Mouse (Mus musculus) MEL (cell line): ENCODE data around the gene Nphp4. TPM values are rescaled to one million over a fixed set of nuclear protein-coding genes. Genes with fewer than 3 reads are reported as not detected.

ENCODE experiments used
- DNase-seq: peaks from one replicate; pipeline ENCODE4 v3.0.0; 2011; ENCODE audit warnings: low read depth, low spot score
- H3K27ac ChIP-seq: 2 replicates; pipeline ENCODE4 v1.5.1; 2012; ENCODE audit warnings: low read depth, mild to moderate bottlenecking, control low read depth, low read length, moderate library complexity; ENCODE audit not compliant: control insufficient read depth
- H3K27me3 ChIP-seq, 2 experiments: fragments of 150-350 bp in 1 of 2; sonication (generic) in 1 of 2; 2 replicates each; pipeline ENCODE4 v1.6.1; 2012; ENCODE audit warnings: low read length in 2 of 2, mild to moderate bottlenecking in 2 of 2, improper control_type of control experiment in 1 of 2, moderate library complexity in 1 of 2; ENCODE audit not compliant: insufficient read depth in 2 of 2, control insufficient read depth in 1 of 2
- H3K36me3 ChIP-seq, 2 experiments: 2 replicates each; pipeline ENCODE4 v1.6.1; 2012 to 2014; ENCODE audit warnings: low read length in 2 of 2, improper control_type of control experiment in 1 of 2, inconsistent platforms in 1 of 2, mild to moderate bottlenecking in 1 of 2; ENCODE audit not compliant: insufficient read depth in 2 of 2, control insufficient read depth in 1 of 2
- H3K4me1 ChIP-seq, 2 experiments: fragments of 150-350 bp in 1 of 2; sonication (generic) in 1 of 2; 2 replicates each; pipeline ENCODE4 v1.6.1; 2012; ENCODE audit warnings: low read length in 2 of 2, improper control_type of control experiment in 1 of 2, mild to moderate bottlenecking in 1 of 2; ENCODE audit not compliant: insufficient read depth in 2 of 2, control insufficient read depth in 1 of 2
- H3K4me3 ChIP-seq, 2 experiments: fragments of 150-350 bp in 1 of 2; sonication (generic) in 1 of 2; 2 replicates each; pipeline ENCODE4 v1.5.1; 2012; ENCODE audit warnings: low read depth in 2 of 2, low read length in 2 of 2, mild to moderate bottlenecking in 2 of 2, moderate library complexity in 2 of 2, control low read depth in 1 of 2, improper control_type of control experiment in 1 of 2; ENCODE audit not compliant: control insufficient read depth in 1 of 2, insufficient read depth in 1 of 2
- H3K79me2 ChIP-seq: 2 replicates; pipeline ENCODE4 v1.6.1; 2012; ENCODE audit warnings: mild to moderate bottlenecking, low read length, moderate library complexity; ENCODE audit not compliant: control insufficient read depth, poor library complexity, insufficient read depth
- H3K9ac ChIP-seq: 2 replicates; pipeline ENCODE4 v1.6.1; 2012; ENCODE audit warnings: low read depth, mild to moderate bottlenecking, control low read depth, low read length, moderate library complexity; ENCODE audit not compliant: control insufficient read depth, poor library complexity, severe bottlenecking
- H3K9me3 ChIP-seq: fragments of 150-350 bp; sonication (generic); replicated peaks from 2 replicates; pipeline ENCODE4 v1.6.1; 2012; ENCODE audit warnings: mild to moderate bottlenecking, low read length, improper control_type of control experiment, moderate library complexity; ENCODE audit not compliant: insufficient read depth
- BHLHE40 ChIP-seq: IDR thresholded peaks from 2 replicates; pipeline ENCODE4 v1.6.1; 2012; ENCODE audit warnings: low read depth, mild to moderate bottlenecking, inconsistent platforms, low read length, improper control_type of control experiment, borderline replicate concordance
- CHD1 ChIP-seq: IDR thresholded peaks from 2 replicates; pipeline ENCODE4 v1.6.1; 2012; ENCODE audit warnings: low read depth, mild to moderate bottlenecking, inconsistent platforms, low read length, improper control_type of control experiment
- EP300 ChIP-seq, 2 experiments: IDR thresholded peaks; 2 replicates each; pipeline ENCODE4 v1.6.1; 2011; ENCODE audit warnings: improper control_type of control experiment in 2 of 2, low read length in 2 of 2, low read depth in 1 of 2, mild to moderate bottlenecking in 1 of 2
- GATA1 ChIP-seq: IDR thresholded peaks from 2 replicates; pipeline ENCODE4 v1.6.1; 2011; ENCODE audit warnings: low read depth, low read length, improper control_type of control experiment
- KAT2A ChIP-seq: conservative IDR thresholded peaks from 2 replicates; pipeline ENCODE4 v1.6.1; 2012; ENCODE audit warnings: low read depth, low read length, improper control_type of control experiment, inconsistent platforms
- MEF2A ChIP-seq: IDR thresholded peaks from 2 replicates; pipeline ENCODE4 v1.6.1; 2014; ENCODE audit warnings: low read depth, mild to moderate bottlenecking, inconsistent platforms, low read length, improper control_type of control experiment; ENCODE audit not compliant: poor library complexity, insufficient replicate concordance, severe bottlenecking; ENCODE audit errors: extremely low read depth
- MXI1 ChIP-seq: IDR thresholded peaks from 2 replicates; pipeline ENCODE4 v1.6.1; 2011; ENCODE audit warnings: mild to moderate bottlenecking, low read depth, low read length, improper control_type of control experiment
- NELFE ChIP-seq: IDR thresholded peaks from 2 replicates; pipeline ENCODE4 v1.6.1; 2011; ENCODE audit warnings: low read depth, low read length, improper control_type of control experiment
- POLR2AphosphoS5 ChIP-seq: IDR thresholded peaks from 2 replicates; pipeline ENCODE4 v1.6.1; 2012; ENCODE audit warnings: low read depth, borderline replicate concordance, mild to moderate bottlenecking, inconsistent platforms, low read length, moderate library complexity, mixed read lengths
- SIN3A ChIP-seq: IDR thresholded peaks from 2 replicates; pipeline ENCODE4 v1.6.1; 2012; ENCODE audit warnings: low read length, improper control_type of control experiment, inconsistent platforms
- SMC3 ChIP-seq: IDR thresholded peaks from 2 replicates; pipeline ENCODE4 v1.6.1; 2011; ENCODE audit warnings: low read depth, low read length, improper control_type of control experiment
- ZC3H11A ChIP-seq: IDR thresholded peaks from 2 replicates; pipeline ENCODE4 v1.6.1; 2012; ENCODE audit warnings: low read depth, mild to moderate bottlenecking, inconsistent platforms, low read length, improper control_type of control experiment
- ZKSCAN1 ChIP-seq: IDR thresholded peaks from 2 replicates; pipeline ENCODE4 v1.6.1; 2012; ENCODE audit warnings: low read depth, mild to moderate bottlenecking, inconsistent platforms, low read length, improper control_type of control experiment, moderate library complexity
- ZNF384 ChIP-seq: IDR thresholded peaks from 2 replicates; pipeline ENCODE4 v1.6.1; 2012; ENCODE audit warnings: low read depth, mild to moderate bottlenecking, inconsistent platforms, low read length, improper control_type of control experiment
- polyA plus RNA-seq, 2 experiments: library from polyadenylated mRNA; stranded (reverse) in 1 of 2; unstranded in 1 of 2; fragments of >175 nt in 1 of 2; fragments of >200 nt in 1 of 2; gene quantifications; 2 replicates each; pipeline versions ENCODE4 v1.2.1 to v1.2.4; 2012; ENCODE audit warnings: low replicate concordance in 2 of 2, low read depth in 1 of 2; ENCODE audit not compliant: insufficient read length in 2 of 2, insufficient read depth in 1 of 2, missing spikeins in 1 of 2
- total RNA-seq: library from RNA; depleted of rRNA; stranded (reverse); fragments of 300-350 nt; gene quantifications from 2 replicates; pipeline ENCODE4 v1.2.3, GENCODE M21; 2012

Gene Nphp4
- total and polyA plus RNA-seq, 3 experiments, result not detected

DNA sequence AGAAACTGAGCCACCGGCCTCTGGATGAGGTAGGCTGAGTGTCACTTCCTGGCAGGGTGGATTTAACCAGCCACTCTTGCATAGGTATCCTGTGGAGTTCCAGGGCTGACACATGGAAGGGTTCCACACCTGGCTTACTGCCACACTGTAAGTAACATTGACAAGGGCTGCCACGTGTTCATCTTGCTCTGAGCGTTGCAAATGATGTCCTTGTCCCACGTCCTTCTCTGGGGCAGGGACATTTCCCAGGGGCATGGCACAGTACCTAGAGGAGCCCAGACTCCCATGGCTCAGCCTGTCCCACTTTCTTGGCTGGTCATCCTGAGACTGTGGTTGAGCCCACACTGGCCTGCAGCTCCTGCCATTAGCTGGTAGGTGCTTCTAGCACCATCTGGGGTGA is 91.5 kb downstream of the Nphp4 start:
- no peaks in the 10 kb centered on the region for H3K4me1 ChIP-seq
- H3K9me3 ChIP-seq, result no peaks in the 10 kb centered on the region
- TF ChIP-seq CHD1 (no peak), NELFE (no peak), ZNF384 (no peak), MXI1 (no peak), GATA1 (no peak), MEF2A (no peak), EP300 (IDR thresholded peaks at IDR 0.05; ENCODE audit: low read depth in 1 of 2, low read length in 2 of 2) (no peak)
- no peaks in the 10 kb centered on the region for H3K79me2 ChIP-seq
- H3K27ac ChIP-seq, result no peak overlapping the region
- no peak overlapping the region for H3K4me3 ChIP-seq
- no peaks in the 10 kb centered on the region for H3K36me3 ChIP-seq
- DNase-seq, result no peak
- H3K27me3 ChIP-seq, result no peaks in the 10 kb centered on the region; a peak in 1 of 4 replicates
- no peak overlapping the region for H3K9ac ChIP-seq

DNA sequence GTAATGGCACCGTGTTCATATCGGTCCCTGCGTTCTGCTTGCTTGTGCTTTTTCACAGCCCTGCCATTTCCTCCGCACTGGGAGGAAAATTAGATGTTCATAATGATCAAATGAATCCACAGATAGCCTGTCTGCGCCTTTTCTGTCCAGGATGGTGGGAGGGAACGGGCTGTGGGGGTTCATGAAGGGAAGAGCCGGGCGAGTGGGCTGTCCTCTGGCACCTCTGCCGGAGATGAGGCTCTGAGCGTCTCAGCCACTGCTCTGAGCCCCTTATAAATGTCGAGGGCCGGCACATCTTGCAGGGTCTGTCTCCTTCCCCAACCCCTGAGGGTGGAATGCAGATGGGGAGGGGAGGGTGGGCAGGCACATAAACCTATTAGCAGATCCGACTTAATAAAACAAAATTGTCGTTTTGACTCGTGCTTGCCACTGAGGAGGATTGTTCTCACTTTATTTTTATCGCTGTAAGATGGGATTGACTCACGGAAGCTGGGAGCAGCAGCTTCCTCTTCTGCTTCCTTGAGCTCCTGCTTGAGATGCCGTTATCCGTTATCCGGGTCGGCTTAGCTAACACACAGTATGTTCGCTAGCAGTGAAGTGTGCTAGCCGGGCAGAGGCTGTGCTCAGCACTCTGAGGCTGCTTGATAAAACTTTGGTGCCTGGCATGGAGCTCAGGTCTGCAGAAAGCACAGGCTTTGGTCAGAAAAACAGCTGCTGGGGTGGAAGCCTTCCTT is 92.3 kb downstream of the Nphp4 start:
- Histone ChIP-seq H3K9me3 (no peaks in the 10 kb centered on the region), H3K4me1 (no peaks in the 10 kb centered on the region), H3K27ac (no peak overlapping the region), H3K9ac (no peak overlapping the region), H3K4me3 (no peak overlapping the region), H3K27me3 (no peaks in the 10 kb centered on the region; a peak in 1 of 4 replicates), H3K79me2 (no peaks in the 10 kb centered on the region), H3K36me3 (no peaks in the 10 kb centered on the region)
- DNase-seq, result no peak
- TF ChIP-seq BHLHE40, result no peak
- no peak for TF ChIP-seq SIN3A
- no peak for TF ChIP-seq ZKSCAN1
- no peak for TF ChIP-seq ZC3H11A
- no peak for TF ChIP-seq KAT2A

DNA sequence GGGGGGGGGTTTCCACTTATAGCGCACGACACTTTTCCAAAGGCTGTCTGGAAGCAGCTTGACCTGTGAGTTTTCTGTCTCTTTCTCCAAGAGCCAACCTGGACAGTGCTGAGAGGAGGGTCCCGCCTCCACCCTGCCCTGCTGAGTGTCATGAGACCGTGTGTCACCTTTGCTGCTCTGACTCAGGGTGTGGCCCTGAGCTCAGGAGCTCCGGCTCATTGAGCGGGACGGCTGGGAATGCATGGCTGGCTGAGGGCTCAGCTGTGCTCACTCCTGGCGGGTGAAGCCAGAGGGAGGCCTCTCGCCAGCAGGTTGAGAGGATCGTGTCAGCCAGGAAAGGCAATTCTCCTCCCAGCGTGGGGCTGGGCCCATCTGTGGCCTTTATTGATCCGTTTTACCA is 97.8 kb downstream of the Nphp4 start:
- H3K4me3 ChIP-seq, result no peak overlapping the region
- DNase-seq, result no peak
- no peaks in the 10 kb centered on the region for H3K79me2 ChIP-seq
- H3K36me3 ChIP-seq, result no peaks in the 10 kb centered on the region
- no peaks in the 10 kb centered on the region; a peak in 1 of 4 replicates for H3K27me3 ChIP-seq
- H3K27ac ChIP-seq, result no peak overlapping the region
- H3K9ac ChIP-seq, result no peak overlapping the region
- TF ChIP-seq SMC3, result no peak
- TF ChIP-seq BHLHE40, result no peak
- no peak for TF ChIP-seq EP300 (IDR thresholded peaks at IDR 0.05; ENCODE audit: low read depth in 1 of 2, low read length in 2 of 2)
- TF ChIP-seq POLR2AphosphoS5, result no peak
- H3K4me1 ChIP-seq, result no peaks in the 10 kb centered on the region
- H3K9me3 ChIP-seq, result no peaks in the 10 kb centered on the region
